Mouse (Mus musculus) CH12.LX (cell line): ENCODE results near the gene Ank3. TPM values are rescaled to one million over a fixed set of nuclear protein-coding genes. Genes with fewer than 3 reads are reported as not detected.

Source experiments
- DNase-seq: peaks from one replicate; pipeline ENCODE4 v3.0.0-alpha.2; 2013; ENCODE audit errors: extremely low read depth
- H3K27ac ChIP-seq: 2 replicates; pipeline ENCODE4 v1.5.1; 2012; ENCODE audit warnings: low read depth, mild to moderate bottlenecking, control low read depth, moderate library complexity; ENCODE audit not compliant: insufficient read depth
- H3K27me3 ChIP-seq: replicated peaks from 2 replicates; pipeline ENCODE3; 2012; ENCODE audit warnings: inconsistent platforms
- H3K36me3 ChIP-seq, 2 experiments: replicated peaks in 1 of 2; 2 replicates each; pipeline versions ENCODE3 to v1.6.1; 2012; ENCODE audit warnings: inconsistent platforms in 1 of 2, low read length in 1 of 2, mild to moderate bottlenecking in 1 of 2, mixed read lengths in 1 of 2, moderate library complexity in 1 of 2; ENCODE audit not compliant: control insufficient read depth in 1 of 2, insufficient read depth in 1 of 2
- H3K4me1 ChIP-seq, 2 experiments: 2 replicates each; pipeline ENCODE4 v1.6.1; 2012; ENCODE audit warnings: inconsistent platforms in 1 of 2, moderate library complexity in 1 of 2; ENCODE audit not compliant: insufficient read depth in 2 of 2, control insufficient read depth in 1 of 2
- H3K4me2 ChIP-seq: 2 replicates; pipeline ENCODE4 v1.6.1; 2012; ENCODE audit warnings: low read depth, mild to moderate bottlenecking, control low read depth; ENCODE audit not compliant: poor library complexity, insufficient read depth, severe bottlenecking
- H3K4me3 ChIP-seq, 3 experiments: fragments of 150-350 bp in 1 of 3; sonication (generic) in 1 of 3; replicated peaks in 1 of 3; 2 replicates each; pipeline versions ENCODE3 to v1.5.1; 2011 to 2012; ENCODE audit warnings: low read depth in 2 of 3, low read length in 2 of 3, mild to moderate bottlenecking in 2 of 3, moderate library complexity in 2 of 3, control low read depth in 1 of 3, improper control_type of control experiment in 1 of 3, inconsistent platforms in 1 of 3, mixed read lengths in 1 of 3; ENCODE audit not compliant: poor library complexity in 1 of 3
- H3K79me2 ChIP-seq: replicated peaks from 2 replicates; pipeline ENCODE4 v1.6.1; 2012; ENCODE audit warnings: mild to moderate bottlenecking, moderate library complexity; ENCODE audit not compliant: control insufficient read depth, poor library complexity, insufficient read depth, severe bottlenecking; ENCODE audit errors: extremely low read depth
- H3K9ac ChIP-seq: 2 replicates; pipeline ENCODE4 v1.6.1; 2012; ENCODE audit warnings: low read depth, mild to moderate bottlenecking, control low read depth, moderate library complexity; ENCODE audit not compliant: insufficient read depth
- H3K9me3 ChIP-seq: replicated peaks from 2 replicates; pipeline ENCODE3; 2012; ENCODE audit warnings: low read length, inconsistent platforms, mixed read lengths
- BHLHE40 ChIP-seq: IDR thresholded peaks from 2 replicates; pipeline ENCODE4 v1.6.1; 2011; ENCODE audit warnings: mild to moderate bottlenecking, low read depth, low read length, improper control_type of control experiment
- CHD1 ChIP-seq: IDR thresholded peaks from 2 replicates; pipeline ENCODE4 v1.6.1; 2012; ENCODE audit warnings: low read depth, low read length, improper control_type of control experiment, inconsistent platforms
- CTCF ChIP-seq, 2 experiments: IDR thresholded peaks in 1 of 2; conservative IDR thresholded peaks in 1 of 2; 2 replicates each; pipeline ENCODE4 v1.5.1; 2011 to 2012; ENCODE audit warnings: low read depth in 2 of 2, low read length in 2 of 2, improper control_type of control experiment in 1 of 2, inconsistent platforms in 1 of 2, mild to moderate bottlenecking in 1 of 2, moderate library complexity in 1 of 2
- E2F4 ChIP-seq: IDR thresholded peaks from 2 replicates; pipeline ENCODE4 v1.6.1; 2011; ENCODE audit warnings: low read depth, low read length, improper control_type of control experiment; ENCODE audit not compliant: insufficient replicate concordance
- ETS1 ChIP-seq: conservative IDR thresholded peaks from 2 replicates; pipeline ENCODE4 v1.6.1; 2012; ENCODE audit warnings: low read depth, mild to moderate bottlenecking, inconsistent platforms, low read length, improper control_type of control experiment, moderate library complexity
- GABPA ChIP-seq: IDR thresholded peaks from 2 replicates; pipeline ENCODE4 v1.6.1; 2012; ENCODE audit warnings: low read depth, low read length, improper control_type of control experiment, inconsistent platforms; ENCODE audit not compliant: insufficient replicate concordance
- HCFC1 ChIP-seq: IDR thresholded peaks from 2 replicates; pipeline ENCODE4 v1.6.1; 2012; ENCODE audit warnings: low read depth, mild to moderate bottlenecking, inconsistent platforms, low read length, improper control_type of control experiment
- IRF4 ChIP-seq: IDR thresholded peaks from 2 replicates; pipeline ENCODE4 v1.6.1; 2014; ENCODE audit warnings: low read depth, mild to moderate bottlenecking, inconsistent platforms, low read length, improper control_type of control experiment
- JUN ChIP-seq: IDR thresholded peaks from 2 replicates; pipeline ENCODE4 v1.6.1; 2011; ENCODE audit warnings: low read depth, mild to moderate bottlenecking, low read length, improper control_type of control experiment, moderate library complexity; ENCODE audit not compliant: insufficient read depth
- KAT2A ChIP-seq: IDR thresholded peaks from 2 replicates; pipeline ENCODE4 v1.6.1; 2012; ENCODE audit warnings: low read length, improper control_type of control experiment, inconsistent platforms; ENCODE audit not compliant: insufficient replicate concordance
- MAFK ChIP-seq: IDR thresholded peaks from 2 replicates; pipeline ENCODE4 v1.6.1; 2011; ENCODE audit warnings: low read length, improper control_type of control experiment; ENCODE audit not compliant: insufficient replicate concordance
- MAX ChIP-seq: IDR thresholded peaks from 2 replicates; pipeline ENCODE4 v1.6.1; 2011; ENCODE audit warnings: low read length, improper control_type of control experiment
- NELFE ChIP-seq: IDR thresholded peaks from 2 replicates; pipeline ENCODE4 v1.6.1; 2011; ENCODE audit warnings: low read depth, low read length, improper control_type of control experiment
- POLR2A ChIP-seq: IDR thresholded peaks from 2 replicates; pipeline ENCODE4 v1.6.1; 2011; ENCODE audit warnings: low read depth, mild to moderate bottlenecking, improper control_type of control experiment, low read length
- SIN3A ChIP-seq: IDR thresholded peaks from 2 replicates; pipeline ENCODE4 v1.6.1; 2012; ENCODE audit warnings: low read length, improper control_type of control experiment, inconsistent platforms
- USF2 ChIP-seq: conservative IDR thresholded peaks from 2 replicates; pipeline ENCODE4 v1.6.1; 2011; ENCODE audit warnings: low read depth, low read length, improper control_type of control experiment
- ZC3H11A ChIP-seq: IDR thresholded peaks from 2 replicates; pipeline ENCODE4 v1.6.1; 2012; ENCODE audit warnings: low read depth, mild to moderate bottlenecking, inconsistent platforms, low read length, improper control_type of control experiment
- dilution Hi-C: fragments of 300-500 bp; cut with MboI; formaldehyde crosslinking; loops from 2 replicates; pipeline ENCODE4 v1.14.3; 2020; ENCODE audit warnings: low sequenced_read_pairs; ENCODE audit not compliant: extremely low pct_unique_long_range_greater_than_20kb, extremely low pct_ligation_motif_present
- in situ Hi-C: fragments of 300-500 bp; cut with MboI; formaldehyde crosslinking; loops from 3 replicates; pipeline ENCODE4 v1.14.3; 2019; ENCODE audit warnings: low sequenced_read_pairs, low pct_ligation_motif_present, low pct_unique_long_range_greater_than_20kb, mixed read lengths
- polyA plus RNA-seq: library from polyadenylated mRNA; unstranded; fragments of >175 nt; gene quantifications from 2 replicates; pipeline ENCODE4 v1.2.1, GENCODE M21; 2012; ENCODE audit warnings: low read depth; ENCODE audit not compliant: insufficient read length
- total RNA-seq, 2 experiments: library from RNA; depleted of rRNA; stranded (reverse); fragments of 300-350 nt in 1 of 2; fragments of >200 nt in 1 of 2; gene quantifications; 2 replicates each; pipeline ENCODE4 v1.2.3; 2012 to 2014

The Ank3 gene
- total and polyA plus RNA-seq, 3 experiments: 4.7 to 8.3 (median 6.2) TPM

DNA sequence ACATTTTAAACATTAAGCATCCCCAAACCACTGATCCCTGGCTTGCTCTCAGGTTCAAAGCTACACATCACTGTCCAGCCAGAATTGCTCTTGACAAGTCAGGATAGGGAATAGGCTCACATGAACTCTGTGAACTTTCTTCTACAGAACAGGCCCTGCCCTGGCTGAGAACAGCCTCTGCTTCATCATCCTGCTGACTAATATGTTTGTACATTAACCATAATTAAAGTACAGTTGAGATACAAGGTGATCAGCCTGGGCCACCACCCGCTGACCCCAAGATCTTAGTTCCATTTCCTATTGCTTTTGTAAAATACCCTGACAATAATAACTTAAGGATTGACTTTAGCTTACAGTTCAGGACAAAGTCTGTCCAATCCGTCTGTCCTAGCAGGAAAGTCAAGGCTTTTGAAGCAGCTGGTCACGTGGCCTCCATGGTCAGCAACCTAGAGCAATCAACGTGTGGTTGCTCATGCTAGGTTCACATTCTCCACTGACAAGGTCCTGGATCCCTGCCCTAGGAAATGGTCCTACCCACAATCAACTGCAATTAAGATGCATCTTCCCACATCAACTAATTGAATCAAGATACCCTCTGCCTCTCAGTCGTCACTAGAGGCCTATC, 538.0 kb downstream of the Ank3 start:
- dilution Hi-C loops: no loop called here
- H3K4me1 ChIP-seq: peaks cover 2 to 5% of the 10 kb centered on the region in 2 experiments; a peak in 1 of 4 replicates
- in situ Hi-C loops: no loop called here
- no peak for TF ChIP-seq CHD1
- no peak for TF ChIP-seq MAFK
- no peak for TF ChIP-seq IRF4
- TF ChIP-seq USF2: no peak
- TF ChIP-seq POLR2A: no peak
- no peak for TF ChIP-seq BHLHE40
- no peak for TF ChIP-seq HCFC1
- TF ChIP-seq CTCF (conservative IDR thresholded peaks at IDR 0.05 in 1 of 2, IDR thresholded peaks at IDR 0.05 in 1 of 2; ENCODE audit: low read depth in 2 of 2, low read length in 2 of 2): no peak
- no peak for TF ChIP-seq ZC3H11A
- no peak for TF ChIP-seq SIN3A
- TF ChIP-seq ETS1: no peak
- no peak for TF ChIP-seq KAT2A
- TF ChIP-seq JUN: no peak
- no peak for TF ChIP-seq E2F4
- no peak for TF ChIP-seq GABPA
- no peak for TF ChIP-seq NELFE
- TF ChIP-seq, all 38 proteins: peak for 0
- H3K27ac ChIP-seq: no peak overlapping the region
- H3K9ac ChIP-seq: no peak overlapping the region
- no peak overlapping the region for H3K4me2 ChIP-seq
- H3K4me3 ChIP-seq: no peak overlapping the region
- H3K79me2 ChIP-seq: no peaks in the 10 kb centered on the region
- peaks cover 0 to 35% of the 10 kb centered on the region in 2 experiments for H3K36me3 ChIP-seq
- no peak for DNase-seq
- no peaks in the 10 kb centered on the region for H3K9me3 ChIP-seq
- H3K27me3 ChIP-seq: no peaks in the 10 kb centered on the region

DNA sequence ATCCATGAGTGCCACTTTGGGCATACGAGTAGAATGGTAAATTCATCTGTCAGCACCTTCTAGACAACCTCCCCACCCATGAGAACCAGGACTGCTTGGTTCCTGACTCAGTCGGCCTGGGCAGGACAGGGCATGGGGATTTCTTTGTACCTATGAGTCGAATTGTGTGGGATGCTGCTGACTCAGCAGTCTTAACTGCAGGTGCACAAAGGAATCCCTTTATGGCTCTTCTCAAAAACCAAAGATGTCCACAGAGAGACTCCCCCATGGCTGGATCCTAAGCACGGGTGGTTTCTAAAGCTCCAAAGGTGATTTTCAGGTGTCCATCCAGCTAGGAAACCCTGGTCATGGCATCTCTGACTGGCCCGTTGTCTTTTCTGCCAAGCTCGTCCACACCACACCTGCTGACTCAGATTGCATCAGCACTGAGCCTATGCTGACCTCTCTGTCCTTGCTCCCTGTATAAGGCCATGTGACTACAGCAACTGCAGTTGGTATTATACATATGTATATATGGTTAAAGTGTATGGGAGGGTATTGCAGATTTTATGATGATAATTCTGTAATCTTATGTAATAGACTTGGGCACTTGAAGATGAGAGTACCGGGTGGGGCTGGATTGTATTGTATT, 538.8 kb downstream of the Ank3 start:
- Histone ChIP-seq H3K36me3 (peaks cover 0 to 35% of the 10 kb centered on the region in 2 experiments), H3K9ac (no peak overlapping the region), H3K27me3 (no peaks in the 10 kb centered on the region), H3K4me3 (no peak overlapping the region), H3K9me3 (no peaks in the 10 kb centered on the region), H3K4me1 (peaks cover 2 to 14% of the 10 kb centered on the region in 2 experiments; a peak in 1 of 4 replicates), H3K4me2 (no peak overlapping the region), H3K79me2 (no peaks in the 10 kb centered on the region), H3K27ac (no peak overlapping the region)
- TF ChIP-seq MAFK (peak; percentile 82), CHD1 (no peak), MAX (no peak)
- dilution Hi-C loops (no loop called here), in situ Hi-C loops (no loop called here)
- no peak for DNase-seq
